Mouse (Mus musculus) thymus, postnatal 0 days (tissue): ENCODE results near the gene Sat2. TPM values are rescaled to one million over a fixed set of nuclear protein-coding genes. Genes with fewer than 3 reads are reported as not detected.
A peak's percentile ranks its signal among the peaks of the same experiment; 100 is the strongest.

ENCODE experiments used
- DNase-seq: peaks from one replicate; pipeline ENCODE4 v3.0.0-alpha.2; 2015; ENCODE audit warnings: low spot score
- polyA plus RNA-seq: library from polyadenylated mRNA; unstranded; fragments of >200 nt; fragmentation: Nextera tagmentation; extraction: Ambion mirVana; gene quantifications from 2 replicates; pipeline ENCODE4 v1.2.1, GENCODE M21; 2015

The Sat2 gene
- polyA plus RNA-seq: 3.5 and 4.3 TPM in 2 replicates

DNA sequence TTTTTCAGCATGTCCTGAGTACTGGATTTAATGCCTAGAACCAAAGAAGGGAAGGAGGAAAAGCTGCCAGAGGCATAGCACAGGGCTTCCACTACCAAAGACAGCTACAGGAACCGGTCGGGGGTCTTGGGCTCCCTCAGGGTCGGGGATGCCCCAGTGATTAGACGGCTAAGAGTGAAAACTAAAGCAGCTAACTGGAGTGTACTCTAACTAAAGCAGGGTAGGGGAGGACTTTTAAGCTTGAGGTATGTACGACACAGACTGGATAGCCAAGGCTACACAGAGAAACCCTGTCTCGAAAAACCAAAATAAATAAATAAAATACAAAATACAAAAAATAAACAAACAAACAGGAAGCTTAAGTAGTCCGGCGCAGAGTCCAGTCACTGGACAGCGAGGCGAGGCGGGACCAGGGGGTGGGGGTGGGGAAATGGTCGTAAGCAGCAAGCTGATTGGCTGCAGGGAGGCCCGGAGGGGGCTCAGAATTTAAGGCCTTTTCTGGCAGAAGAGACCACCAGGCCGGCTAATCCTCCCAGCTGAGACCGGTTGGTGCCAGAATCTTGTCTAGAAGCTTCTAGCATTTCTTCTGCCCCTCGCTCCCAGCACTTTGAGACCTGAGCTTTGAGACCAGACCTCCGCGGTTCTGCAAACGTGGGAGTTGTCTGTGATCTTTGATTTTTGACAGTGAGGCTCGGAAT, at the start of gene Sat2:
TSS of gene Sat2 (plus strand) at position 454 of the 698 bp plus-strand sequence.
- no peak for DNase-seq

DNA sequence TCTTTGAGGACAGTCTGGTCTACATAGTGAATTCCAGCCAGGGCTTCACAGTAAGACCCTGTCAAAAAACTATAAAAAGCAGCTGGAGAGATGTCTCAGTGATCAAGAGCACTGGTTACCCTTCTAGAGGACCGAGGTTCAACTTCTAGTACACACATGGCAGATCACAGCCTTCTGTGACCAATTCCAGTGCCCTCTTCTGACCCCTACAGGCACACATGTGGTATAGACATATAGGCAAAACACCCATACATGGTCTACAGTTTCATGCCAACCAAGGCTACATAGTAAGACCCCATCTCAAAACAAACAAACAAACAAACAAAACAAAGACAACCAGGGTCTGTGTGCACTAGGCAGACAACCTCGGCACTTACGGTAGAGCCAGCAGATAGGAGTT, 46.6 kb upstream of the Sat2 start:
- DNase-seq: peak; percentile 55

DNA sequence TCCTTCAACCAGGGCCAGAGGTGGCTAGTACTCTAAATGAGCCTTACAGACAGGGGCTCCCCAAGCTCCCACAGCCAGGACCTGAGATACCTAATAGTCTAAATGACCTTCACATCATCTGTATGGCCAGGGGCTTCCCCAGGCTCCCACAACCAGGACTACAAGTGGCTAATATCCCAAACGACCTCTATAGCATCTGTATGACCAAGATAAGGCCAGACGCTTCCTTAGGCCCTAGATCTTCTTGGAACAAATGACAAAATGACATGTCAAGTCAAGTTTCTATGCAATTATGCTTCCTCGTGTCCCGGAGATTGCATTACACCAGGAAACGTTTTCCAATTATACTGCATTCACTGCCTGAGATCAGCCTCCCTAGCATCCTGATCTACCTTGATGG, 45.5 kb upstream of the Sat2 start:
- DNase-seq: no peak

DNA sequence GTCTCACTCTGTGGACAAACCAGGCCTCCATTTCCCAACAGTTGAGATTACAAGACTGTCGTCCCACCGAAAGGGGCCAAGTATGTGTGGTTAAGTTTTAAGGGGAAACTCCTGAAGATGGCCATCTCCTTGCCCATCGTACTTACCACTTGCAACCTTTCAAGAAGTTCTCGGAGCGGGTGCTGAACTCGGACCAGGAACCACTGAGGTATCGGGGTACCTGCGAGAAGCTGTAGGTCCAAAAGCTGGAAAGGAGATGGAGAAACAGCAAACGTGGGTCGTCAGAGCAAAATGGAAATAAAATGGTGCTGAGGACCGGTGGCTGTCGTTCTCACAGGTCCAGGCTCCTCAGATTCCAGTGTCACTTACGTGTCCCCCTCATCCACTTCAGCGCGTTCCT, 43.5 kb upstream of the Sat2 start:
- no peak for DNase-seq

DNA sequence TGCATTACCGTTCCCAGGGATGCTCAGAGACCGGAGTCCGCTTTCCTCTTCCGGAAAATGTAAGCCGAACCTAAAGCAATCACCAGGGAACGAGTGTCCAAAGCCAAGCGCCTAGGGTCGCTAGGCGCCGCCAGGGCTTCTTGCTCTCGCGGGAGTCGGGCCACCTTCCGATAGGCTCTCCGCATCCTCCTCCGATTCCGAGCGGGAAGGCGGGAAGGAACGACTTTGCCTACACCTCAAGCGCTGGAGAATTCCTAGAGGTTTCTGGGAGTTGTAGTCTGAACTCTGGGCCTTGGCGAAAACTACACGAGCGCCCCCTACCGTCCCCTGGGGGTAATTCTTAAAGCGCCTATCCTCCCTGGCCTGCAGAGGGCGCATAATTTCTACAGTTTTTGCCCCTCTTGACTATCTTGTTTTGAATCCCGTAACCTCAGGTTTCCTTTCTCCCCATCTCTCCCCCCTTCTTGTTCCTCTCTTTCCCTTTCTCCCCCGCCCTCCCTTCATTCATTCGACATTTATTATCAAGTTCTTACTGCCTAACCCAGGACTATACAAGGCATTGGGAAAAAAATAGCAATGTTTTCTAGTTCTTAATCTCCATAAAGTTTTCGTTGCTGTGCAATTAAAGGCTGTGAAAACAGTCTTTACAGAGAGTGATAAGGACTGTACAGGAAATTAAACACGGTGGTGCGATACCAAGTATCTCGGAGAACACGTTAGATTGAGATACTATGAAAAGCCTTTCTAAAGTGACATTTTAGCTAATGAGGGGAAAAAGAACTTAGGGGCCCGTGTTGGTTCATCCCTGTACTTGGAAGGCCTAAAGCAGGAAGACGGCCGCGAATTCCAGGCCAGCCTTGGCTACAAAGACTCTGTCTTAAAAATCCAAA, 42.5 kb upstream of the Sat2 start:
- peak; percentile 95 for DNase-seq

DNA sequence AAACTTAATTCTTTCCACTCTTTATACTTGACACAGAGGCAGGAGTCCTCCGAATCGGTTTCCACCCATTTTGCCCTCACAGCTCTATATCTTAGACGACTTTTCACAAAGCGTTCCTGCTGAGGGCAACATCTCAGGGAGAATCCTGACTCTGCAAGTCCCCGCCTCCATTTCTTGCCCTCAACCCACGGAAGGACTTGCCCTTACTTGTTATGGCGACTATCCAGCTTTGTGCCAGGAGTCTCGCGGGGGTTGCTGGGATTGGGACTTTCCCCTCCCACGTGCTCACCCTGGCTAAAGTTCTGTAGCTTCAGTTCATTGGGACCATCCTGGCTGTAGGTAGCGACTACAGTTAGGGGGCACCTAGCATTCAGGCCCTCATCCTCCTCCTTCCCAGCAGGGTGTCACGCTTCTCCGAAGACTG, 41.7 kb upstream of the Sat2 start, which contains the start of the genes Wrap53 and Trp53:
TSS of gene Wrap53 (minus strand) at position 165 of the 424 bp plus-strand sequence.
TSS of gene Trp53 (plus strand) at position 269 of the 424 bp plus-strand sequence.
- DNase-seq: peak; percentile 93

DNA sequence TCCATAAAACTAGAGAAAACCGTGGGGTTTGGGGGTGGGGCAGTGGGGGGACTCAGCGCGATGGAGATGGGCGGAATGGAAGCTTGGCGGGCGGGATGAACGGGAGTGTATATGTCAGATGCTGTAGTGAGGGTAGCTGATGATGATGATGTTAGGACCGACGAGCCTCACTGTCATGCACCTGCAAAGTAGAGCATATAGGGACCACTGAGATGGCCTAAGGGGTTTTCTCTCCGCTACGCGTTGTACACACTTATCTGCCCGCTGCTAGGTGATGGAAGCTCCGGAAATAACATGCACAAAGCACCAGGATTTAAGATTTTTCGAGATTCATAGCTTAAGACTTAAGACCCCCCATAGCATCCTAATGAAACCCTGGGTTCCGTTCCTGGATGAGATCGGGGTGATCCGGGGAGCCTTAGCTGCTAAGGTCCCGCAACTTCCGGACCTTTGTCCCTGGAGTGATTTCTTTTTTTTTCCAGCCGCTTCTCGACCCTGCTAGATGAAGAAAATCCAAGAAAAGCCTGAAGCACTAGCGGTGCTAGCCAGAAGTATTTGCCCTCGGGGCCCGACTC, 41.2 kb upstream of the Sat2 start:
- DNase-seq: no peak

DNA sequence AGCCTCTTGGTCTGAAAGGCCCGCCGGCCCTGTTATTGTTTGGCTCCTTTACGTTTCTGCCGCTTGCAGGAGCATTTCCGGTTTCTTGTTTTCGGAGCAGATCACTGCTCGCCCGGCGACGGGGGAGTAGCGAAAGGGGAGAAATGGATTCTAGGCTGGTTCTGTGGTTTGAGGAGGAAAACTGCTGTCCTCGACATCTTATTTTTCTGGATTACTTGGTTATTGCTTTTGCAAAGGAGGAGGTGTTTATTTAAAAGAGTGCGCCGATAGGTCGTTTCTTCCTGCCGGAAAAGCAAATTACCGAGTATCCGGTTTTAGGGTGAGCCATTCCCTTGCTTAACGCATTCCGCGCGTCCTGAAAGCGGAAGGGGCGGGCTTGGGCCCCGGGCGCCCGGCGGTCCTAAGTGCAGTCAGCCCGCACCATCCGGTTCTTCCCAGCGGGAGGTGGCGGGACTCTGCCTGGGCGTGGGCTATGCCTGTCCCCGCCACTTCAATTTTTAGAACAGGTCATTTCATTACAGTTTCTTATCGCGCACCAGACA, 40.6 kb upstream of the Sat2 start:
- peak; percentile 93 for DNase-seq

DNA sequence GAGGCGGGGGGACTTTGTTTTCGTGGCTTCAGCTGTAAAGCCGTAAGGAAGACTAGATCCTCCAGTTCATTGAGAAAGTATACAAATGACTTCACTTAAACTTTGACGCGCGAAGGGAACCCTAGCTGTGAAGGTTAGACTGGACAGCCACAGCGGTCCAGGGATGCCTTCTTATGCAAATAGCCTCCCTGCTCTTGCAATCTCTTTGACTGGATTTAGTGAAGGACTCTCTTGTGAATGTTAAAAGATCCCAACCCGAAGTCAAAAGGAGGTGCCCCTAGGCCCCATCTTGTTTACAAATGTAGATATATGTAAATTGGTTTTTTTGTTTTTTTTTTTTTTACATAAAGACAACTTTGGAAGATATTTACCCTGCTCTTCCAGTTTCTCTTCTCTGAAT, 40.0 kb upstream of the Sat2 start:
- no peak for DNase-seq

DNA sequence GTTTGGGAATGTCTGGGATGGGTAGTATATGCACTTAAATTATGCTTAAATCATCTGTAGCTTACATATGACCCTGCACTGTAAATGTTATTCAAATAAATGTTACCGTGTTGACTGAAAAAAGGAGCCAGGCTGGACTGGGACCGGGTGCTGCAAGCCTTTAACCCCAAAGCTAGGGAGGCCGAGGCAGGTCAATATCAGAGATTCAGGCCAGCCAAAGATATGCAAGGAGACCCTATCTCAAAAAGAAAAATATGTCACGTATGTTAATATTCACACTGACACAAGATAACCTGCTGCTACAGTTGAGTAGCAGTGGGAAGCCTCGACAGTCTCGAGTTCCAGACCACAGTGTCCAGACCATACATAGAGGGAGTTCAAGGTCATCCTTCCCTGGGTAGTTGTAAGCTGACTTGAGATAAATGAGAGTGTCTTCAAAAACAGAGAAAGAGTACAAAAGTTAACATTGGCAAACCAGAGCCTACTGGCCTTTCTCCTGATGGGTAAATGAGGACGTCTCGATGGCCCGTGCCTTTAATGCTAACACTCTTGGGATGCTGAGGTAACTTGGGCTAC, 39.5 kb upstream of the Sat2 start:
- DNase-seq: no peak

DNA sequence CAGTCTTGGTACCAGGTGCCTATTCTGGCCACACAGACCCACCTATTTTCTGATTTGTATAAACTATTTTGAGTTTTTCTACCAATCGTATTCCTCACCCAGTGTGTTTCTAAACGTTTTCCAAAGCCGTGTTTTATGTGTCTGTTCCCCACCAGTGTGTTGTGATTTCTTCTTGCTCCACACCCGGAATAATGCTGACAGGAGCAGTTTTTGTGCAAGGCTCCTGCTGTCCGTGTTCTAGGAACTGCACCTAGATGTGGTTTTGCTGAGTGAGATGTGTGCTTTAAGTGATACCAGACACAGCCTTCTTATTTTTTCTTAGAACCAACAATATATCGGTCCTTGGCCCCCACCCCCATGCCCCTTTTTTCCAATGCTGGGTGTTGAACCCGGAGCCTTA, 37.8 kb upstream of the Sat2 start:
- DNase-seq: no peak

DNA sequence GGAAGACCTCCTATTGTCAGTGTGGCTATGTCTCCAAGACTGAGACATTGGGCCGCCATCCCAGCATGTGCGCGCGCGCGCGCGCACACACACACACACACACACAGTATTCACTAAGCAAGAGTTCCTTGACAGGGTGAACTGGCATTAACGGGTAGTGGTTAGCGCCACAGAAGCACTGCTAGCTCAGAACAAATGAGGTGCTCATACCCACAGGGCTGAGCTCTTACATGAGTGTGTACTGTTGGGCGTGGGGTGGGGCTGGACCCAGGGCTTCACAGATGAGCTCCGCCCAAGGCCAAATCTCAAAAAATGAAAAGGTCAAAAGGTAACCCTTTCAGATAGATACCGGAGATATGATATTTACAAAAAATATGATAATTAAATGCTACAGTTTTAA, 36.9 kb upstream of the Sat2 start:
- no peak for DNase-seq

DNA sequence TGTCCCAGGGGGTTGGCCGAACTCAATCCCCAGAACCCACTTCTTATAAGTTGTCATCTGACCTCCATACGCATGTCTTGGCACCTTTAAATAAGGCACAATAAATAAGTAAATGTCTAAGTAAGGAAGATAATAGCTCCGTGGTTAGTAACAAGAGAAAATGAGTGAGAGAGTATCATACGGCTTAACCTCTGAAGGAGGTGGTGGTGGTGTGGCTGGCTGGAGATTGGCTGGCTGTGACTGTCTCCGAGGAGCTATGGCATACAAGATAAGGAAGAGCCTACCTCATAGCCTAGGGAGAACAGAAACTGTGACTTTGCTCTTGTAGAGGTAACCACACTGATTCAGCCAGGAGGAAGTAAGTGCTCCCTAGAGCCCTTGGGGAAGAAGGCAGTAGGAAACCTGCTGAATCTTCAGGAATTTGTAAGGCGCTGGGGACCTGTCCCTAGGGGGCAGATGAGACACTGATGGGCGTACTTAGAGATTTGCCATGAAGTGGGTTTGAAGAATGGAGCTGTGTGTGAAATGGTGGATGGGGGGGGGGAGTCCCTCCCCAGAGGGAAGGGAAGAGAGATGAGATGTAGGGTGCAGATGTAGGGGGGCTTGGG, 36.0 kb upstream of the Sat2 start:
- DNase-seq: no peak

DNA sequence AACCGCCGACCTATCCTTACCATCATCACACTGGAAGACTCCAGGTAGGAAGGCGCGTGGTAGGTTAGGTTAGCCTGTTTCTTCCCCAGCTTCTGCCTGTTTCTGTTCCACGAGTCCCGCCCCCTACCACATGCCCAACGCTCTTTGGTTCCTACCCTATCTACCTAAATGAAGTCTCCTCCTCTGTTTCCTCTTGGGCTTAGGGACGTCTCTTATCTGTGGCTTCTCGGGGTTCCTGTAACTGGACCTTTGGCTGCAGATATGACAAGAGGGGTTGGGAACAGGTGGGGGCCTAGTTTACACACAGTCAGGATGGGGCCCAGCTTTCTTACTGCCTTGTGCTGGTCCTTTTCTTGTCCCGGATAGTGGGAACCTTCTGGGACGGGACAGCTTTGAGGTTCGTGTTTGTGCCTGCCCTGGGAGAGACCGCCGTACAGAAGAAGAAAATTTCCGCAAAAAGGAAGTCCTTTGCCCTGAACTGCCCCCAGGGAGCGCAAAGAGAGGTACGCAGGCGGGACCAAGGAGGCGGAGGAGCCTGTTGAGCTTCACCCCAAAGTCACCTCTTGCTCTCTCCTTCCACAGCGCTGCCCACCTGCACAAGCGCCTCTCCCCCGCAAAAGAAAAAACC, 32.5 kb upstream of the Sat2 start:
- no peak for DNase-seq

DNA sequence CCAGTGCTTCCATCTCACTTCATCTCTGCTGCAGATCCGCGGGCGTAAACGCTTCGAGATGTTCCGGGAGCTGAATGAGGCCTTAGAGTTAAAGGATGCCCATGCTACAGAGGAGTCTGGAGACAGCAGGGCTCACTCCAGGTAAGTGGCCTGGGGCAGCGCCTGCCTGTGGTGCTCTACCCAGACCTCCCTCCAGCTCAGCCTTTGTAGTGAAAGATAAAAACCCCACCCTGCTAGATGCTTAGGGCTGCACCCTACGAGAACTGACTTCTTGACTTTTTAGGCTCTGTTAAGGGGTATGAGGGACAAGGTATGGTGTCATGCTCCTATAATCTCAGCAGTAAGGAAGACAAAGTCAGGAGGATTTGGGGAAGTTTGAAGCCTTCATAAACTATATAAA, 31.2 kb upstream of the Sat2 start:
- no peak for DNase-seq

DNA sequence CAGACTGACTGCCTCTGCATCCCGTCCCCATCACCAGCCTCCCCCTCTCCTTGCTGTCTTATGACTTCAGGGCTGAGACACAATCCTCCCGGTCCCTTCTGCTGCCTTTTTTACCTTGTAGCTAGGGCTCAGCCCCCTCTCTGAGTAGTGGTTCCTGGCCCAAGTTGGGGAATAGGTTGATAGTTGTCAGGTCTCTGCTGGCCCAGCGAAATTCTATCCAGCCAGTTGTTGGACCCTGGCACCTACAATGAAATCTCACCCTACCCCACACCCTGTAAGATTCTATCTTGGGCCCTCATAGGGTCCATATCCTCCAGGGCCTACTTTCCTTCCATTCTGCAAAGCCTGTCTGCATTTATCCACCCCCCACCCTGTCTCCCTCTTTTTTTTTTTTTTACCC, 30.4 kb upstream of the Sat2 start:
- no peak for DNase-seq

DNA sequence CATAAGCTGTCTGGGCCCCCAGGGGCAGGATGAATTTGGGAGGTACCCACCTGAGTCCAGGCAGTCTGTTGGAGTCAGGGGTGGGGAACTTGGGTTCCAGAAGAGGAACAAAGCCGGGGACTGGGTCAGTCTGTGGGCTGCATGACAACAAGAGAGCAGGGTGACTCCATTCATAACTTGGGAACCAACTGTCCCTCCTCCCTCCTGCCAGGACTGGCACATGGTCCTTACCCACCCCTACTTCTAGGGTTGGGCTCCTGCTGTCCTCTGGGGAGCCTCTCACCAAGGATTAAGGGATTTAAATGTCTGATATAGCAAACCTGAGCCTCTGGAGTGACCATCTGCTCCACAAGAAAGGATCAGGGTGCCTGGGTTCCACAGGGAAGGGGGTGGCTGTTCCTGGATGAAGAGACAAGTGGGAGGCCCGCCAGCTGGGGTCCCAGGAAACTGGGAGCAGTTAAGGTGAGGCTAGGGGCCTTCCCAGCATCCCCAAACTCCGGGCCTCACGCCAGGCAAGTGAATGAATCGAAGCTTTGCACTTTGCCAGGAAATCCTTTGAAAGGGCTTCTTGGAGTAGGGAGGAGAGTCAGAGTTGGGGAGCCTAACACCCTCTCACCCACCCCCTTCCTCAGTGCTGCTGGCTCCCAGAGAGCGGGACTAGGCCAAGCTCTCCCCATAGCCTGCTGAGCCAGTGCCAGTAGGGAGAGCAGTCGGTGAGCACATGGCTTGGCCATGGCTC, 29.8 kb upstream of the Sat2 start:
- DNase-seq: no peak

DNA sequence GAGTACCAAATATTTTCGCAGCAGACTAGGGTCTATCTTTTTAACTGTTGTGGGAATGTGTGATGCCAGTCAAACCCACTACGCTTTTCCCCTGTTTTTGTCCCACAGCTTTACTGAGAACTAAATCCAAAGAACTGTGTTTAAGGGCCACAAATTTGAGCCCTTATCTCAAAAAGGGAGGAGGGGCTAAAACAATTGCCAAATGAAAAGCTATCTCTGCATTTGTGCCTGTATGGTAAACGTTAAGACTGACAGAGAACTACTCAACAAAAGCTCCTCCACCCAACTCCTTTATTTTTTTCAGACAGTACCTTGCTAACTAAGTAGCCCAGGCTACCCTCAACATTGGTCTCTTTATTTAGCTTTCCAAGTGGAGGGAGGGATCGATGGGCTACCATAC, 29.0 kb upstream of the Sat2 start:
- DNase-seq: no peak

DNA sequence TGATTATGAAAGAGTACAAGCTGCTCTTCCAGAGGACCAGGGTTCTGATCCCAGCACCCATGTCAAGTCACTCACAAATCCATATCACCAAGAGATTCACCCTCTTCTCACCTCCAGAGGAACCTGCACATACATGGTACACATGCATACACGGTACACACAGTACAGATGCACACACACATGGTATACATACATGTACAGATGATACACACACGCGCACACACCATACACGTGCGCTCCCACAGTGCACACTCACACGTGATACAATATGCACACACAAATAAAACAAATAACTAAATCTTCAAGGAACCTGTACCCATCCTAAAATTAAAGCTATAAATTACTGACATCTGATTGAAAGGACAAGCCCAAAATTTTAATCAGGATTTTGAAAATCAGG, 27.0 kb upstream of the Sat2 start:
- no peak for DNase-seq

DNA sequence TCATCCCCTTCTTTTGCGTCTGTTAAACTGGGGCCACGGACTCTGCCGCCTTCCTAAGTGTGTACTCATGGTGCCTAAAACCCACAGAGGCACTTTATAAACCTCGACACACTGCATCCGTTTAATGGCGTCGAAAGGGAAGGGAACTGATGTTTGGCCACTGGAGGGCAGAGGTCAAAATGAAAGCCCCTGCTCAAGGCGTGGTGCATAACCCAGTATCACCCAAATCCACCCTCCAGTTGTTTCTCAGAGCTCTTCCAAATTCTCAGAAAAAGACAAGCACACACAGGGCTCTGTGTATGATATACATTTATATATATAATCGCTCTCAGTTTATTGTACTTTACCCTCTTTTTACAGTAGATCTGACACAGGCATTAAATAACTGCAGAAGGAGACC, 22.4 kb upstream of the Sat2 start:
- DNase-seq: no peak
